Comparison of ENCODE assay signal across 8 mouse cellular contexts in the genomic region with DNA sequence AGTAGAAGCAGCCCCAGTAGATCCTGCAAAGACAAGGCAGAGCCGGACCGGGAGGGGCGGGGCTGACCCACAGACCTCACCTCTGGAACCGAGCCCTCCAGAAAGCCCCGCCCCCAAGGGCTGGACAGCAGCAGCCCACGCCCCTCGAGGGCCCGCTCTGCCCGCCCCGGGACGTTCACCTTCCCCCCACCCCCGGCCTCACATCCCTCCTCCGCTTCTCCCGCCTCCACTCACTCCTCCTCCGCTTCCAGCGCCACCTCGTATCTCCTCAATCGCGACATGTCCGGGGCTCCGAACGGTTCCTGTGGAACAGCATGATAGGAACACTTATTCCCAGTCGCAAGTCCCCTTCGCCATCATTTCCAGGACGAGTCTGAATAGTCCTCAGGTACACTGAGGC. TPM values are rescaled to one million over a fixed set of nuclear protein-coding genes. Genes with fewer than 3 reads are reported as not detected.
DNase-seq lines count a peak whose midpoint lies in the region; TF ChIP-seq lines count a peak whose summit lies in the region.
"Not testable (repeated sequence)": the region's sequence is repeated elsewhere in the genome, so short reads cannot be mapped to it uniquely, and the experiment has no call there.

No protein-coding gene starts in this region.

- intact Hi-C loops in gastrocnemius, adult 2 months (cut with DNase I): not testable (repeated sequence)

- under 1% methylated on average over 25 of the region's 25 CpGs for WGBS in hindbrain, embryonic 10.5 days

- H3K27me3 ChIP-seq in hindbrain, embryonic 10.5 days (ENCODE audit: insufficient read depth, poor library complexity, severe bottlenecking): not testable (repeated sequence)

- TF ChIP-seq CTCF in gastrocnemius, adult 2 months (IDR thresholded peaks at IDR 0.05): not testable (repeated sequence)

- H3K36me3 ChIP-seq in hindbrain, embryonic 10.5 days: not testable (repeated sequence)

- peak; percentile 69 for DNase-seq in NIH3T3 (ENCODE audit: low read depth)
- peak; percentile 68 for DNase-seq in cerebellum, postnatal 14 days
- peak; percentile 83 for DNase-seq in gastrocnemius, adult 2 months
- peak; percentile 67 for DNase-seq in hindbrain, embryonic 10.5 days (ENCODE audit: low spot score)
- DNase-seq in kidney, postnatal 4 days: peak; percentile 82 to 90
- DNase-seq in lung, postnatal 10 days: peak; percentile 86
- peak; percentile 74 for DNase-seq in ovary, adult 18-20 months (ENCODE audit: low spot score)
- DNase-seq in thymus, adult 18-20 months: peak; percentile 52 to 56

- H3K9me3 ChIP-seq in hindbrain, embryonic 10.5 days: not testable (repeated sequence)

- not testable (repeated sequence) for H3K4me1 ChIP-seq in hindbrain, embryonic 10.5 days (replicated peaks)

- H3K4me3 ChIP-seq in gastrocnemius, adult 2 months: peak overlapping the region; percentile 72
- H3K4me3 ChIP-seq in hindbrain, embryonic 10.5 days: peak overlapping the region; percentile 56

- H3K27ac ChIP-seq in gastrocnemius, adult 2 months: peak overlapping the region; percentile 84
- peak overlapping the region; percentile 79 for H3K27ac ChIP-seq in hindbrain, embryonic 10.5 days

RNA-seq across cellular contexts. Expression of gene Ccl27a, which starts 0.5 kb away (rescaled TPM):
- total RNA-seq in gastrocnemius, adult 2 months (2021): 10 to 100 TPM; 15.4 to 19.2 TPM
- polyA plus RNA-seq in hindbrain, embryonic 10.5 days (2016; fragmentation: Nextera tagmentation; extraction: Ambion mirVana): 51.0 and 86.2 TPM in 2 replicates

RNA-seq across cellular contexts. Expression of gene Sigmar1, which starts 17.5 kb away (rescaled TPM):
- 10 to 100 TPM in 1 of 2 experiments, 1 to 10 TPM in 1; 8.2 to 13.3 TPM for total RNA-seq in gastrocnemius, adult 2 months (2021)
- polyA plus RNA-seq in hindbrain, embryonic 10.5 days (2016; fragmentation: Nextera tagmentation; extraction: Ambion mirVana): 77.4 and 89.4 TPM in 2 replicates

RNA-seq across cellular contexts. Expression of gene Galt, which starts 18.5 kb away (rescaled TPM):
- 10 to 100 TPM; 27.0 to 41.1 TPM for total RNA-seq in gastrocnemius, adult 2 months (2021)
- 22.9 and 24.3 TPM in 2 replicates for polyA plus RNA-seq in hindbrain, embryonic 10.5 days (2016; fragmentation: Nextera tagmentation; extraction: Ambion mirVana)

RNA-seq across cellular contexts. Expression of gene Arid3c, which starts 42.6 kb away (rescaled TPM):
- total RNA-seq in gastrocnemius, adult 2 months (2021): not detected
- polyA plus RNA-seq in hindbrain, embryonic 10.5 days (2016; fragmentation: Nextera tagmentation; extraction: Ambion mirVana): 0.36 and 0.88 TPM in 2 replicates

RNA-seq across cellular contexts. Expression of gene Dctn3, which starts 50.5 kb away (rescaled TPM):
- 10 to 100 TPM; 40.6 to 42.4 TPM for total RNA-seq in gastrocnemius, adult 2 months (2021)
- polyA plus RNA-seq in hindbrain, embryonic 10.5 days (2016; fragmentation: Nextera tagmentation; extraction: Ambion mirVana): 171 and 232 TPM in 2 replicates

Comparison
In these comparisons a context has a peak if more than half of its experiments do, and no peak if none do; other contexts are left out.
1. Peak in every context shown above with its lines: DNase-seq, H3K4me3 ChIP-seq and H3K27ac ChIP-seq.